8 mouse cellular contexts compared by ENCODE assay signal in genomic region chr13:29737675-29738461, GRCm38 (mm10).
A peak's percentile ranks its signal among the peaks of the same experiment; 100 is the strongest.
DNase-seq lines count a peak whose midpoint lies in the region; ATAC-seq lines count a peak whose summit lies in the region.

No protein-coding gene starts in this region.

- DNase-seq in layer of hippocampus, adult 18-20 months (ENCODE audit: low spot score in 2 of 2): peak; percentile 22 to 60
- no peak for DNase-seq in layer of hippocampus, postnatal 10 days (ENCODE audit: low spot score in 2 of 2)
- DNase-seq in A20 (ENCODE audit: low read depth, low spot score) (peak; percentile 75), R1 (ENCODE audit: low read depth, low spot score) (peak; percentile 35)
- peak; percentile 68 for DNase-seq in layer of hippocampus, adult 9-11 months
- no peak for DNase-seq in ovary, postnatal 14 days (ENCODE audit: low spot score)
- DNase-seq in ovary, postnatal 36 days (ENCODE audit: low spot score): no peak

- no peak for ATAC-seq in erythroblast, adult 5-6 weeks (replicated peaks; ENCODE audit: low FRiP score, poor library complexity, severe bottlenecking)

Comparison
In these comparisons a context has a peak if more than half of its experiments do, and no peak if none do; other contexts are left out.
1. DNase-seq: peak in layer of hippocampus, adult 18-20 months (2 of 2), A20 (single experiment), R1 (single experiment) and layer of hippocampus, adult 9-11 months (single experiment); none in layer of hippocampus, postnatal 10 days (0 of 2), ovary, postnatal 14 days (single experiment) and ovary, postnatal 36 days (single experiment).